ENCODE assay signal across 8 mouse cellular contexts in genomic region chr10:13982769-13983381, GRCm38 (mm10). TPM values are rescaled to one million over a fixed set of nuclear protein-coding genes. Genes with fewer than 3 reads are reported as not detected.
DNase-seq lines count a peak whose midpoint lies in the region; ATAC-seq lines count a peak whose summit lies in the region.

No protein-coding gene starts in this region.

- peak; percentile 75 to 77 for DNase-seq in adrenal gland, adult 18-20 months (ENCODE audit: low spot score in 2 of 2)
- DNase-seq in embryo, embryonic 11 days, result peak; percentile 84
- peak; percentile 39 to 66 for DNase-seq in gastrocnemius, postnatal 4 days (ENCODE audit: low spot score in 2 of 2)
- DNase-seq in left cerebral cortex, postnatal 4 days, result peak; percentile 39
- peak; percentile 82 for DNase-seq in midbrain, embryonic 10.5 days (ENCODE audit: low spot score)
- peak; percentile 74 for DNase-seq in right cerebral cortex, postnatal 25 days
- peak; percentile 51 to 76 for DNase-seq in urinary bladder, postnatal 36 days (ENCODE audit: low spot score in 2 of 2)

- ATAC-seq in intestine, embryonic 16.5 days, result peak; percentile 93

- H3K9me3 ChIP-seq in intestine, embryonic 16.5 days (ENCODE audit: control insufficient read depth, low read length), result no peaks in the 10 kb centered on the region
- no peaks in the 10 kb centered on the region for H3K9me3 ChIP-seq in midbrain, embryonic 10.5 days (replicated peaks)

- no peaks in the 10 kb centered on the region for H3K36me3 ChIP-seq in intestine, embryonic 16.5 days (ENCODE audit: control insufficient read depth, insufficient read depth, low read length)
- no peaks in the 10 kb centered on the region for H3K36me3 ChIP-seq in midbrain, embryonic 10.5 days

- H3K27me3 ChIP-seq in intestine, embryonic 16.5 days (replicated peaks; ENCODE audit: control insufficient read depth, insufficient read depth, low read length), result no peaks in the 10 kb centered on the region
- H3K27me3 ChIP-seq in midbrain, embryonic 10.5 days (ENCODE audit: low read depth, poor library complexity, severe bottlenecking), result no peaks in the 10 kb centered on the region

- peak overlapping the region; percentile 85 for H3K9ac ChIP-seq in intestine, embryonic 16.5 days (ENCODE audit: low read depth, low read length)

- H3K4me1 ChIP-seq in intestine, embryonic 16.5 days (ENCODE audit: control insufficient read depth, insufficient read depth, low read length), result peaks cover 19% of the 10 kb centered on the region
- peaks cover 17% of the 10 kb centered on the region for H3K4me1 ChIP-seq in midbrain, embryonic 10.5 days

- WGBS in intestine, embryonic 16.5 days, result 2% methylated on average over 34 of the region's 34 CpGs
- WGBS in midbrain, embryonic 10.5 days, result 1% methylated on average over 34 of the region's 34 CpGs

- intact Hi-C loops in left cerebral cortex, postnatal 4 days (cut with DNase I), result no loop called here

- peak overlapping the region; percentile 68 for H3K4me3 ChIP-seq in intestine, embryonic 16.5 days (ENCODE audit: low read length)
- H3K4me3 ChIP-seq in midbrain, embryonic 10.5 days, result peak overlapping the region; percentile 71

- H3K27ac ChIP-seq in intestine, embryonic 16.5 days (ENCODE audit: low read length), result peak overlapping the region; percentile 98
- H3K27ac ChIP-seq in midbrain, embryonic 10.5 days (replicated peaks), result peak overlapping the region; percentile 94

- H3K4me2 ChIP-seq in intestine, embryonic 16.5 days (ENCODE audit: low read depth, low read length), result peak overlapping the region; percentile 83

RNA-seq across cellular contexts. Expression of gene Hivep2, which starts 17.0 kb away (rescaled TPM):
- total RNA-seq in adrenal gland, adult 18-20 months (2021), result 10 to 100 TPM; 24.1 to 35.6 TPM
- total RNA-seq in gastrocnemius, postnatal 4 days (2021), result 10 to 100 TPM; 58.4 to 64.3 TPM
- 3.4 and 3.6 TPM in 2 replicates for polyA plus RNA-seq in intestine, embryonic 16.5 days (2015; fragmentation: Nextera tagmentation; extraction: Ambion mirVana)
- total RNA-seq in left cerebral cortex, postnatal 4 days (2021), result 100 to 1,000 TPM; 193 to 194 TPM
- 1.2 and 2.0 TPM in 2 replicates for polyA plus RNA-seq in midbrain, embryonic 10.5 days (2016; fragmentation: Nextera tagmentation; extraction: Ambion mirVana)

Comparison
In these comparisons a context has a peak if more than half of its experiments do, and no peak if none do; other contexts are left out.
1. Peak in every context shown above with its lines: DNase-seq, ATAC-seq, H3K4me3 ChIP-seq and H3K27ac ChIP-seq.